8 mouse cellular contexts compared by ENCODE assay signal in genomic region chr5:108693872-108694288, GRCm38 (mm10). TPM values are rescaled to one million over a fixed set of nuclear protein-coding genes. Genes with fewer than 3 reads are reported as not detected.
DNase-seq lines count a peak whose midpoint lies in the region; ATAC-seq and TF ChIP-seq lines count a peak whose summit lies in the region.

No protein-coding gene starts in this region.

- peak; percentile 92 for ATAC-seq in liver, embryonic 11.5 days (replicated peaks; ENCODE audit: low FRiP score)

- WGBS in liver, embryonic 11.5 days = under 1% methylated on average over 41 of the region's 43 CpGs

- H3K4me3 ChIP-seq in liver, embryonic 11.5 days (ENCODE audit: low read depth, low read length) = peak overlapping the region; percentile 97
- peak overlapping the region; percentile 28 for H3K4me3 ChIP-seq in myocyte

- H3K4me1 ChIP-seq in liver, embryonic 11.5 days (replicated peaks; ENCODE audit: control insufficient read depth, insufficient read depth, low read length) = peaks cover 29% of the 10 kb centered on the region

- peak overlapping the region; percentile 34 for H3ac ChIP-seq in myocyte (ENCODE audit: control insufficient read depth, insufficient read length)

- TF ChIP-seq POLR2A in myocyte (IDR thresholded peaks at IDR 0.05; ENCODE audit: insufficient read length, low read depth) = peak; percentile 59

- H3K4me2 ChIP-seq in liver, embryonic 11.5 days = peak overlapping the region; percentile 93
- H3K4me2 ChIP-seq in myocyte (ENCODE audit: low read depth) = peak overlapping the region; percentile 88

- no peaks in the 10 kb centered on the region for H3K9me3 ChIP-seq in liver, embryonic 11.5 days (ENCODE audit: control insufficient read depth, low read length)

- H3K27me3 ChIP-seq in liver, embryonic 11.5 days (replicated peaks; ENCODE audit: control insufficient read depth, insufficient read depth, low read length) = peaks cover 3% of the 10 kb centered on the region; the same call in 1 of the 2 replicates
- no peaks in the 10 kb centered on the region for H3K27me3 ChIP-seq in myocyte (ENCODE audit: control insufficient read depth, insufficient read depth, insufficient read length)

- peak; percentile 64 to 71 for DNase-seq in left cerebral cortex, adult 18-20 months (ENCODE audit: low spot score in 2 of 2)
- no peak for DNase-seq in left cerebral cortex, adult 8-10 months (ENCODE audit: low spot score in 2 of 2)
- DNase-seq in embryo, embryonic 11.5 days (ENCODE audit: low read depth, low spot score) = peak; percentile 88
- DNase-seq in heart, adult 11 months = peak; percentile 99
- peak; percentile 80 for DNase-seq in kidney, adult 11 months
- DNase-seq in liver, embryonic 11.5 days (ENCODE audit: low spot score) = peak; percentile 89
- DNase-seq in spleen, postnatal 4 days (ENCODE audit: low spot score in 2 of 2) = peak; percentile 87 to 92

- H3K27ac ChIP-seq in liver, embryonic 11.5 days (ENCODE audit: low read depth, low read length) = peak overlapping the region; percentile 70

- no peaks in the 10 kb centered on the region for H3K79me2 ChIP-seq in myocyte (ENCODE audit: control insufficient read depth, insufficient read depth)

- H3K36me3 ChIP-seq in liver, embryonic 11.5 days (ENCODE audit: control insufficient read depth, insufficient read depth, low read length) = no peaks in the 10 kb centered on the region
- H3K36me3 ChIP-seq in myocyte (ENCODE audit: control insufficient read depth, insufficient read depth) = no peaks in the 10 kb centered on the region

- H3K9ac ChIP-seq in liver, embryonic 11.5 days (ENCODE audit: low read depth, low read length) = peak overlapping the region; percentile 80

TF ChIP-seq in myocyte, 11 proteins besides CTCF, POLR2A, EP300 and RAD21:
- TF ChIP-seq CEBPB (IDR thresholded peaks at IDR 0.05; ENCODE audit: insufficient read depth, poor library complexity, severe bottlenecking) (no peak), TCF12 (IDR thresholded peaks at IDR 0.05; ENCODE audit: insufficient read depth, poor library complexity, severe bottlenecking) (no peak), MAX (IDR thresholded peaks at IDR 0.05; ENCODE audit: low read depth) (no peak), MYOD1 (IDR thresholded peaks at IDR 0.05; ENCODE audit: control insufficient read depth in 1 of 3, insufficient read length in 2 of 3, low read depth in 2 of 3) (peak in 1 of 3 experiments; percentile 20), E2F4 (IDR thresholded peaks at IDR 0.05; ENCODE audit: insufficient read depth) (no peak), TCF3 (IDR thresholded peaks at IDR 0.05; ENCODE audit: insufficient read length, low read depth) (no peak), MYOG (IDR thresholded peaks at IDR 0.05; ENCODE audit: control insufficient read depth in 1 of 3, insufficient read depth in 1 of 3, insufficient read length in 2 of 3, low read depth in 2 of 3) (peak in 1 of 3 experiments; percentile 37), SRF (IDR thresholded peaks at IDR 0.05; ENCODE audit: control insufficient read depth, insufficient read length, low read depth) (no peak), POLR2AphosphoS2 (IDR thresholded peaks at IDR 0.05; ENCODE audit: insufficient read length, low read depth) (peak; percentile 61), USF1 (IDR thresholded peaks at IDR 0.05; ENCODE audit: low read depth) (peak; percentile 30), REST (IDR thresholded peaks at IDR 0.05; ENCODE audit: insufficient read depth, insufficient read length) (no peak)

RNA-seq across cellular contexts. Expression of gene Fgfrl1, which starts 1.7 kb away (rescaled TPM):
- 10 to 100 TPM; 16.9 to 28.0 TPM for total RNA-seq in left cerebral cortex, adult 18-20 months (2021)
- 10 to 100 TPM; 18.0 to 28.3 (median 25.3) TPM for total RNA-seq in left cerebral cortex, adult 8-10 months (2022)
- 21.3 and 22.1 TPM in 2 replicates for polyA plus RNA-seq in liver, embryonic 11.5 days (2014; fragmentation: Nextera tagmentation; extraction: Ambion mirVana)
- 93.3 TPM for polyA plus RNA-seq in myocyte (2012; fragmentation: generic; extraction: Trizol)

RNA-seq across cellular contexts. Expression of gene Slc26a1, which starts 18.5 kb away (rescaled TPM):
- total RNA-seq in left cerebral cortex, adult 18-20 months (2021) = under 1 TPM; 0.68 to 1.00 TPM
- 1 to 10 TPM; 1.0 to 1.3 (median 1.1) TPM for total RNA-seq in left cerebral cortex, adult 8-10 months (2022)
- 11.6 and 14.4 TPM in 2 replicates for polyA plus RNA-seq in liver, embryonic 11.5 days (2014; fragmentation: Nextera tagmentation; extraction: Ambion mirVana)
- 0.13 TPM for polyA plus RNA-seq in myocyte (2012; fragmentation: generic; extraction: Trizol)

RNA-seq across cellular contexts. Expression of gene Dgkq, which starts 24.4 kb away (rescaled TPM):
- total RNA-seq in left cerebral cortex, adult 18-20 months (2021) = 10 to 100 TPM; 45.7 to 60.3 TPM
- 10 to 100 TPM; 47.3 to 67.4 (median 51.3) TPM for total RNA-seq in left cerebral cortex, adult 8-10 months (2022)
- 5.8 and 8.8 TPM in 2 replicates for polyA plus RNA-seq in liver, embryonic 11.5 days (2014; fragmentation: Nextera tagmentation; extraction: Ambion mirVana)
- 4.3 TPM for polyA plus RNA-seq in myocyte (2012; fragmentation: generic; extraction: Trizol)

RNA-seq across cellular contexts. Expression of gene Idua, which starts 33.7 kb away (rescaled TPM):
- 10 to 100 TPM; 17.5 to 18.1 TPM for total RNA-seq in left cerebral cortex, adult 18-20 months (2021)
- 10 to 100 TPM; 19.0 to 25.3 (median 23.0) TPM for total RNA-seq in left cerebral cortex, adult 8-10 months (2022)
- polyA plus RNA-seq in liver, embryonic 11.5 days (2014; fragmentation: Nextera tagmentation; extraction: Ambion mirVana) = 9.8 and 10.1 TPM in 2 replicates
- polyA plus RNA-seq in myocyte (2012; fragmentation: generic; extraction: Trizol) = 4.3 TPM

Comparison
In these comparisons a context has a peak if more than half of its experiments do, and no peak if none do; other contexts are left out.
1. DNase-seq: peak in left cerebral cortex, adult 18-20 months (2 of 2), embryo, embryonic 11.5 days (single experiment), heart, adult 11 months (single experiment), kidney, adult 11 months (single experiment), liver, embryonic 11.5 days (single experiment) and spleen, postnatal 4 days (2 of 2); none in left cerebral cortex, adult 8-10 months (0 of 2).